Mouse (Mus musculus) C2C12 (cell line): ENCODE measurements around the gene Flot2. TPM values are rescaled to one million over a fixed set of nuclear protein-coding genes. Genes with fewer than 3 reads are reported as not detected.
A peak's percentile ranks its signal among the peaks of the same experiment; 100 is the strongest.

Source experiments
- H3K27me3 ChIP-seq: one replicate; pipeline ENCODE4 v1.6.1; 2011; ENCODE audit not compliant: control insufficient read depth, insufficient read depth, insufficient read length
- H3K36me3 ChIP-seq: one replicate; pipeline ENCODE4 v1.6.1; 2011; ENCODE audit not compliant: control insufficient read depth, insufficient read depth
- H3K4me3 ChIP-seq: one replicate; pipeline ENCODE4 v1.5.1; 2011; ENCODE audit warnings: mild to moderate bottlenecking, control low read depth; ENCODE audit not compliant: poor library complexity, insufficient read depth, severe bottlenecking
- H3K79me2 ChIP-seq: one replicate; pipeline ENCODE4 v1.6.1; 2011; ENCODE audit not compliant: control insufficient read depth, insufficient read depth
- H3K79me3 ChIP-seq: one replicate; pipeline ENCODE4 v1.6.1; 2011; ENCODE audit warnings: low read depth, control low read depth
- H3ac ChIP-seq: one replicate; pipeline ENCODE3; 2011; ENCODE audit warnings: low read depth; ENCODE audit not compliant: control insufficient read depth, insufficient read length
- CEBPB ChIP-seq: IDR thresholded peaks from one replicate; pipeline ENCODE4 v1.6.1; 2011; ENCODE audit warnings: low read depth, mild to moderate bottlenecking, control low read depth, moderate library complexity
- CTCF ChIP-seq: IDR thresholded peaks from one replicate; pipeline ENCODE4 v1.5.1; 2011; ENCODE audit not compliant: control insufficient read depth, insufficient read depth, insufficient read length
- FOSL1 ChIP-seq: IDR thresholded peaks from one replicate; pipeline ENCODE4 v1.8.0; 2011; ENCODE audit warnings: mild to moderate bottlenecking, low read length; ENCODE audit not compliant: poor library complexity, insufficient read depth, severe bottlenecking
- MAX ChIP-seq: IDR thresholded peaks from one replicate; pipeline ENCODE4 v1.6.1; 2011; ENCODE audit warnings: mild to moderate bottlenecking, control low read depth
- MYOD1 ChIP-seq: IDR thresholded peaks from one replicate; pipeline ENCODE4 v1.6.1; 2011; ENCODE audit warnings: low read depth; ENCODE audit not compliant: control insufficient read depth, insufficient read length
- MYOG ChIP-seq: IDR thresholded peaks from one replicate; pipeline ENCODE4 v1.6.1; 2011; ENCODE audit not compliant: control insufficient read depth, insufficient read length; ENCODE audit errors: extremely low read depth
- USF1 ChIP-seq: IDR thresholded peaks from one replicate; pipeline ENCODE4 v1.6.1; 2011; ENCODE audit warnings: low read depth, mild to moderate bottlenecking, control low read depth, moderate library complexity
- microRNA-seq: library from miRNA; unstranded; fragments of <30 nt; microRNA quantifications from one replicate; pipeline ENCODE4, GENCODE M21; 2019; ENCODE audit warnings: borderline microRNAs expressed
- polyA plus RNA-seq: library from polyadenylated mRNA; unstranded; fragments of >200 nt; fragmentation: generic; extraction: Trizol; gene quantifications from one replicate; pipeline ENCODE4 v1.2.1, GENCODE M21; 2012; ENCODE audit warnings: missing spikeins

Flot2 gene
- polyA plus RNA-seq, 1 experiment: 72.0 TPM

DNA sequence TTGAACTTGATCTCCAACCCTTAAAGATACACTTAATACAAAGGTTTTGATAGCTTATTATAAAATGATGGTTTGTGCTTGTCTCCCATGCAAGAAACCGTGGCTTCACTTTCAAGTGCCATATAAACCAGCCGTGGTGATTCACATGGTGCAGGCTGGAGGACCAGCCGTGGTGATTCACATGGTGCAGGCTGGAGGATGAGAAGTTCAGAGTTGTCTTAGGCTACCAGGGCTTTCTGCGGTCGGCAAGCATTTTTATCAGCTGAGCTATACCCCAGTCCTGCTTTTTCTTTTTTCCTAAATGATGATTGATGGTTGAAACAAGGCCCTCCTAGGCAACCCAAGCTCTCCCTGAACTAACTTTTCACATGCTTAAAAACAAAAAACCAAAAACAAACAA is 64.4 kb downstream of the Flot2 start:
- peaks cover 92% of the 10 kb centered on the region for H3K79me3 ChIP-seq
- H3ac ChIP-seq: no peak overlapping the region
- peaks cover 100% of the 10 kb centered on the region for H3K79me2 ChIP-seq
- peaks cover 27% of the 10 kb centered on the region for H3K36me3 ChIP-seq
- H3K27me3 ChIP-seq: no peaks in the 10 kb centered on the region
- TF ChIP-seq FOSL1 (no peak), MAX (peak; percentile 62)
- H3K4me3 ChIP-seq: no peak overlapping the region

- TF ChIP-seq USF1 (no peak), MAX (no peak), MYOG (no peak), CEBPB (no peak), CTCF (no peak), MYOD1 (no peak), FOSL1 (no peak)
- Histone ChIP-seq H3K27me3 (no peaks in the 10 kb centered on the region), H3K79me2 (peaks cover 100% of the 10 kb centered on the region), H3K79me3 (peaks cover 92% of the 10 kb centered on the region), H3K4me3 (no peak overlapping the region), H3ac (no peak overlapping the region), H3K36me3 (peaks cover 18% of the 10 kb centered on the region)
Measured at GRCm38 (mm10) chr11:78102958-78103747, 65.4 kb downstream of the Flot2 start.

DNA sequence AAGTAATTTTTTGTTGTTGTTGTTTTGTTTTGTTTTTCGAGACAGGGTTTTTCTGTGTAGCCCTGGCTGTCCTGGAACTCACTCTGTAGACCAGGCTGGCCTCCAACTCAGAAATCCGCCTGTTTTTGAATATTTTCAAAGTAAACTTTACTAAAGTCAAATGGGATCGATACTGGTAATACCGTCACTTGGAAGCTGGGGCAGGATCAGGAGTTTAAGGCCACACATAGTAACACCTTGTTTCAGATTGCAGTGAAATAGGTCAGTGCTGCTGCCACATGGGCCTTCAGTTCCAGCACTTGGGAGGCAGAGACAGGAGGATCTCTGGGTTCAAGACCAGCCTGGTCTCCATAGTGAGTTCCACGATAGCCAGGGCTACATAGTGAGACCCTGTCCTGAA is 66.8 kb downstream of the Flot2 start:
- no peaks in the 10 kb centered on the region for H3K27me3 ChIP-seq
- peaks cover 90% of the 10 kb centered on the region for H3K79me3 ChIP-seq
- peaks cover 100% of the 10 kb centered on the region for H3K79me2 ChIP-seq
- no peak overlapping the region for H3K4me3 ChIP-seq
- no peak overlapping the region for H3ac ChIP-seq
- peaks cover 12% of the 10 kb centered on the region for H3K36me3 ChIP-seq
- TF ChIP-seq MYOG: no peak
- no peak for TF ChIP-seq USF1
- TF ChIP-seq CEBPB: no peak
- no peak for TF ChIP-seq MYOD1
- TF ChIP-seq CTCF: no peak

Small RNA genes within 50 kb of the gene (microRNA-seq; reads per million reads assigned to microRNA genes)
- gene Mir144: 0.40 reads per million, percentile 3 among the genes with 10 or more reads in this experiment
- gene Mir451a: not detected
- gene Mir451b: not detected

Other genes starting within 250 kb of the Flot2 start
- gene Pipox, start 143.8 kb upstream of the Flot2 start, polyA plus RNA-seq: not detected
- gene Sez6, start 107.1 kb upstream of the Flot2 start, polyA plus RNA-seq: not detected
- gene Phf12, start 55.2 kb upstream of the Flot2 start, polyA plus RNA-seq: 21.9 TPM
- gene Dhrs13, start 5.7 kb upstream of the Flot2 start, polyA plus RNA-seq: 16.7 TPM
- 21.5 TPM for gene Eral1, start 42.5 kb downstream of the Flot2 start, polyA plus RNA-seq
- 12.2 TPM for gene Fam222b, start 56.7 kb downstream of the Flot2 start, polyA plus RNA-seq
- gene Traf4, start 127.7 kb downstream of the Flot2 start, polyA plus RNA-seq: 99.8 TPM
- 8.9 TPM for gene Nek8, start 138.7 kb downstream of the Flot2 start, polyA plus RNA-seq
- 15.9 TPM for gene Tlcd1, start 138.8 kb downstream of the Flot2 start, polyA plus RNA-seq
- 4,612 TPM for gene Rpl23a, start 145.7 kb downstream of the Flot2 start, polyA plus RNA-seq
- 182 TPM for gene Rab34, start 150.5 kb downstream of the Flot2 start, polyA plus RNA-seq
- 0.18 TPM for gene Proca1, start 155.5 kb downstream of the Flot2 start, polyA plus RNA-seq
- 76.8 TPM for gene Sdf2, start 207.8 kb downstream of the Flot2 start, polyA plus RNA-seq
- 33.9 TPM for gene Supt6, start 208.1 kb downstream of the Flot2 start, polyA plus RNA-seq
- gene 2610507B11Rik, start 223.8 kb downstream of the Flot2 start, polyA plus RNA-seq: 82.8 TPM